Mouse (Mus musculus): ENCODE results near the gene Nudt22. TPM values are rescaled to one million over a fixed set of nuclear protein-coding genes. Genes with fewer than 3 reads are reported as not detected.

Nudt22 gene
- polyA plus RNA-seq, 1 experiment: 7.7 TPM

- no peaks in the 10 kb centered on the region for H3K4me1 ChIP-seq (ENCODE audit: control insufficient read depth, insufficient read depth, low read length)
- no peaks in the 10 kb centered on the region for H3K27me3 ChIP-seq (ENCODE audit: control insufficient read depth, insufficient read depth, low read length, poor library complexity, severe bottlenecking)
- peaks cover 5% of the 10 kb centered on the region for H3K36me3 ChIP-seq (ENCODE audit: control insufficient read depth, insufficient read depth, low read length, poor library complexity, severe bottlenecking)
- no peak overlapping the region for H3K27ac ChIP-seq (ENCODE audit: insufficient read depth, low read length)
- no peaks in the 10 kb centered on the region for H3K9me3 ChIP-seq (replicated peaks; ENCODE audit: control insufficient read depth, insufficient read depth, low read length, poor library complexity, severe bottlenecking)
- no peak overlapping the region for H3K4me3 ChIP-seq (ENCODE audit: low read depth, low read length)
- no peak overlapping the region for H3K9ac ChIP-seq (ENCODE audit: low read depth, poor library complexity, severe bottlenecking)
- TF ChIP-seq CTCF (IDR thresholded peaks at IDR 0.05; ENCODE audit: low read depth, low read length) (no peak), EP300 (IDR thresholded peaks at IDR 0.05; ENCODE audit: insufficient read depth, low read depth, low read length) (no peak), POLR2A (IDR thresholded peaks at IDR 0.05; ENCODE audit: insufficient read depth, low read length) (no peak)
Observed at GRCm38 (mm10) chr19:6955424-6955823, 40.5 kb downstream of the Nudt22 start.

GRCm38 (mm10) chr19:6954046-6954445 is 41.9 kb downstream of the Nudt22 start:
- H3K4me1 ChIP-seq (ENCODE audit: control insufficient read depth, insufficient read depth, low read length): no peaks in the 10 kb centered on the region
- H3K27me3 ChIP-seq (ENCODE audit: control insufficient read depth, insufficient read depth, low read length, poor library complexity, severe bottlenecking): no peaks in the 10 kb centered on the region
- no peak overlapping the region for H3K27ac ChIP-seq (ENCODE audit: insufficient read depth, low read length)
- TF ChIP-seq CTCF (IDR thresholded peaks at IDR 0.05; ENCODE audit: low read depth, low read length) (peak; percentile 44), POLR2A (IDR thresholded peaks at IDR 0.05; ENCODE audit: insufficient read depth, low read length) (no peak)
- no peak overlapping the region for H3K4me3 ChIP-seq (ENCODE audit: low read depth, low read length)
- peaks cover 2% of the 10 kb centered on the region; the same call in 1 of the 2 replicates for H3K36me3 ChIP-seq (ENCODE audit: control insufficient read depth, insufficient read depth, low read length, poor library complexity, severe bottlenecking)
- no peaks in the 10 kb centered on the region for H3K9me3 ChIP-seq (replicated peaks; ENCODE audit: control insufficient read depth, insufficient read depth, low read length, poor library complexity, severe bottlenecking)
- H3K9ac ChIP-seq (ENCODE audit: low read depth, poor library complexity, severe bottlenecking): no peak overlapping the region

- no peak for TF ChIP-seq POLR2A (IDR thresholded peaks at IDR 0.05; ENCODE audit: insufficient read depth, low read length)
- no peak for TF ChIP-seq CTCF (IDR thresholded peaks at IDR 0.05; ENCODE audit: low read depth, low read length)
- no peak for TF ChIP-seq EP300 (IDR thresholded peaks at IDR 0.05; ENCODE audit: insufficient read depth, low read depth, low read length)
- no peaks in the 10 kb centered on the region for H3K27me3 ChIP-seq (ENCODE audit: control insufficient read depth, insufficient read depth, low read length, poor library complexity, severe bottlenecking)
- no peaks in the 10 kb centered on the region for H3K36me3 ChIP-seq (ENCODE audit: control insufficient read depth, insufficient read depth, low read length, poor library complexity, severe bottlenecking)
- peak overlapping the region; percentile 75; the same call in 1 of the 2 replicates for H3K9ac ChIP-seq (ENCODE audit: low read depth, poor library complexity, severe bottlenecking)
- no peak overlapping the region for H3K4me3 ChIP-seq (ENCODE audit: low read depth, low read length)
- H3K4me1 ChIP-seq (ENCODE audit: control insufficient read depth, insufficient read depth, low read length): peaks cover 3% of the 10 kb centered on the region
- no peaks in the 10 kb centered on the region for H3K9me3 ChIP-seq (replicated peaks; ENCODE audit: control insufficient read depth, insufficient read depth, low read length, poor library complexity, severe bottlenecking)
- peak overlapping the region; percentile 72; the same call in 1 of the 2 replicates for H3K27ac ChIP-seq (ENCODE audit: insufficient read depth, low read length)
Observed at GRCm38 (mm10) chr19:6952712-6953037, 43.2 kb downstream of the Nudt22 start.

DNA sequence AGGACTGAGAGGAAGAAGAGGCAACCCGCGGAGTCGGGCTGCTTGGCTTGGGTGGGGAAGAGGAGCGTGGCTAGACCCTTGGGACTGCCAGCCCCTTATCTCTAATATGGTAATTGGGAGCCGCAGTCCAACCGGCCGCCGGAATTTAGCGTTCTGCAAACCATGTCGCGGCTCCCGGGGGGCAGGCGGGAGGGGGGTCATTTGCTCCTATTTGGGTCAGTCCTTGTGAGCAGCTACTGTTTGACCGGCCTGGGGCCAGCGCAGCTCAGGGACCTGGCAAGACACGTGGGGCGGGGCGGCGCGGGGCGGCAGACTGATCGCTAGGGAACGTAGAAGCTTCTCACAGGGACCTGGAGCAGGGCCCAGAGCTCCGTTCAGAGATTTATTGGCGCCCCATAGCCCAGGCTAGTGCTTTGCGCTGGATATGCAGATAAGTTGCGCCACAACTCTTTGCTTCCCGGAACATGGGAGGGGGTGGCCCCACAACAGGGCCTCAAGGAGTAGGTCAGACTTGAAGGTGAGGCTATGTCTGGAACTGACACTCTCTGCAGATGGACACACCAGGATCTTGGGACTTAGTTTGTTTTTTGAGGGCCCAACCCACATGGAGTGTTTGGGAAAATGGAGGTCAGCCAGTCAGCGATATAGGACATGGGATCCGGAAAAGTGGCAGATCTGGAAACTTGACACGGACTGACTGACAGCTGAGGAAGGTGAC is 43.8 kb downstream of the Nudt22 start:
- peak overlapping the region; percentile 72 for H3K27ac ChIP-seq (ENCODE audit: insufficient read depth, low read length)
- peak overlapping the region; percentile 75 for H3K9ac ChIP-seq (ENCODE audit: low read depth, poor library complexity, severe bottlenecking)
- no peaks in the 10 kb centered on the region for H3K27me3 ChIP-seq (ENCODE audit: control insufficient read depth, insufficient read depth, low read length, poor library complexity, severe bottlenecking)
- peak overlapping the region; percentile 85 for H3K4me3 ChIP-seq (ENCODE audit: low read depth, low read length)
- H3K36me3 ChIP-seq (ENCODE audit: control insufficient read depth, insufficient read depth, low read length, poor library complexity, severe bottlenecking): no peaks in the 10 kb centered on the region
- H3K9me3 ChIP-seq (replicated peaks; ENCODE audit: control insufficient read depth, insufficient read depth, low read length, poor library complexity, severe bottlenecking): no peaks in the 10 kb centered on the region
- TF ChIP-seq EP300 (IDR thresholded peaks at IDR 0.05; ENCODE audit: insufficient read depth, low read depth, low read length) (no peak), CTCF (IDR thresholded peaks at IDR 0.05; ENCODE audit: low read depth, low read length) (no peak), POLR2A (IDR thresholded peaks at IDR 0.05; ENCODE audit: insufficient read depth, low read length) (no peak)
- peaks cover 3% of the 10 kb centered on the region for H3K4me1 ChIP-seq (ENCODE audit: control insufficient read depth, insufficient read depth, low read length)

DNA sequence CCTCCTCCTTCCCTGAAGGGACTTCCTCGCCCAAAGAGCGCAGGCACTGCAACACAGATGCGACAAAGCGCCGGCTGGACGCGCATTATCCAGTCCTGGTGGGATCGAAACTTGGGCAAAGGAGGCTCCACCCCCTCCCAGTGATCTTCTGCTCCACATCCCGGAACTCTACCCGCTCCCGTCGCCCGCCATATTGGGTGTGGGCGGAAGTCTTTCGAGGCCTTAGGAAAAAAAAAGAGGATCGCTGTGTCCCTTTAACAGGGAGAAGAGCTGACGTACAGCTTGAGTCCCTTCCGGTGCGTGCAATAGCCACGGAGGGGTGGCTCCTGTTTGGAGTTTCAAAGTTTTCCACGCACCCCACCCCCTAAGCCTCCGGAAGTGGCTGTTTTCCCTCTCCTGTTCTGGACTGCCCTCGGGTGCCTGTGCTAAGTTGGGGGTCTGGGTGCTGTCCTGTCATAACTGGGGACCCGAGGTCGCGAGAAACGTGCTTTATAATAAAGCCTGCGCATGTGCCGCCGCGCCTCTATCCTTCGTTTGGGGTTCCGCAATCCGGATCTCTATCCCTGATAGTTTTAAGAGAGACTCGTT is 44.4 kb downstream of the Nudt22 start:
- Histone ChIP-seq H3K27ac (ENCODE audit: insufficient read depth, low read length) (peak overlapping the region; percentile 90), H3K27me3 (ENCODE audit: control insufficient read depth, insufficient read depth, low read length, poor library complexity, severe bottlenecking) (no peaks in the 10 kb centered on the region), H3K4me1 (ENCODE audit: control insufficient read depth, insufficient read depth, low read length) (peaks cover 3% of the 10 kb centered on the region), H3K36me3 (ENCODE audit: control insufficient read depth, insufficient read depth, low read length, poor library complexity, severe bottlenecking) (no peaks in the 10 kb centered on the region), H3K9me3 (replicated peaks; ENCODE audit: control insufficient read depth, insufficient read depth, low read length, poor library complexity, severe bottlenecking) (no peaks in the 10 kb centered on the region), H3K4me3 (ENCODE audit: low read depth, low read length) (peak overlapping the region; percentile 85), H3K9ac (ENCODE audit: low read depth, poor library complexity, severe bottlenecking) (peak overlapping the region; percentile 75)
- TF ChIP-seq POLR2A (IDR thresholded peaks at IDR 0.05; ENCODE audit: insufficient read depth, low read length) (peak; percentile 49), EP300 (IDR thresholded peaks at IDR 0.05; ENCODE audit: insufficient read depth, low read depth, low read length) (no peak), CTCF (IDR thresholded peaks at IDR 0.05; ENCODE audit: low read depth, low read length) (no peak)

- TF ChIP-seq POLR2A (IDR thresholded peaks at IDR 0.05; ENCODE audit: insufficient read depth, low read length) (peak; percentile 79), CTCF (IDR thresholded peaks at IDR 0.05; ENCODE audit: low read depth, low read length) (no peak)
- H3K27ac ChIP-seq (ENCODE audit: insufficient read depth, low read length): peak overlapping the region; percentile 90
- no peaks in the 10 kb centered on the region for H3K36me3 ChIP-seq (ENCODE audit: control insufficient read depth, insufficient read depth, low read length, poor library complexity, severe bottlenecking)
- H3K4me3 ChIP-seq (ENCODE audit: low read depth, low read length): peak overlapping the region; percentile 85
- H3K9me3 ChIP-seq (replicated peaks; ENCODE audit: control insufficient read depth, insufficient read depth, low read length, poor library complexity, severe bottlenecking): no peaks in the 10 kb centered on the region
- H3K4me1 ChIP-seq (ENCODE audit: control insufficient read depth, insufficient read depth, low read length): peaks cover 3% of the 10 kb centered on the region
- H3K27me3 ChIP-seq (ENCODE audit: control insufficient read depth, insufficient read depth, low read length, poor library complexity, severe bottlenecking): no peaks in the 10 kb centered on the region
- peak overlapping the region; percentile 75 for H3K9ac ChIP-seq (ENCODE audit: low read depth, poor library complexity, severe bottlenecking)
Observed at GRCm38 (mm10) chr19:6950613-6951153, 45.2 kb downstream of the Nudt22 start.
